Mouse (Mus musculus): Measurements from ENCODE around the gene Eif2ak3. TPM values are rescaled to one million over a fixed set of nuclear protein-coding genes. Genes with fewer than 3 reads are reported as not detected.

Eif2ak3 gene
- total RNA-seq, 2 experiments from 2014 or later = 25.3 to 28.6 TPM

DNA sequence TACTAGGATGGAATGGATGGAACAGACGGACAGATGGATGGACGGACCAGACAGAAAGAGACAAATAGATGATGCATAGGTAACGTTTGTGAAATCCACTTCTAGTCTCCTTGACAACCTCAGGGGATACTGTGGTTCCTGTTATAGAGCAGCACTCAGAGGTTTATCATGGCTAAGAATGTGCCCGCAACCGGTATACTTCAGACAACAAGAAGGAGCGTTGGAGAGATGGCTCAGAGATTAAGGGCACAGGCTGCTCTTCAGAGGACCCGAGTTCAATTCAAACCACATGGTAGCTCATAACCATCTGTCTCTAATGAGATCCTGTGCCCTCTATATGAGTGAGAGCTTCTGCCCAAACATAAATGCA lies 68.1 kb downstream of the Eif2ak3 start:
- DNase-seq (ENCODE audit: extremely low spot score in 1 of 2, low spot score in 2 of 2) = no peak
- H3K4me3 ChIP-seq = no peak overlapping the region
- no peak for TF ChIP-seq CTCF (IDR thresholded peaks at IDR 0.05)
- no peak overlapping the region for H3K27ac ChIP-seq
- intact Hi-C loops (cut with DNase I) = no loop called here

DNA sequence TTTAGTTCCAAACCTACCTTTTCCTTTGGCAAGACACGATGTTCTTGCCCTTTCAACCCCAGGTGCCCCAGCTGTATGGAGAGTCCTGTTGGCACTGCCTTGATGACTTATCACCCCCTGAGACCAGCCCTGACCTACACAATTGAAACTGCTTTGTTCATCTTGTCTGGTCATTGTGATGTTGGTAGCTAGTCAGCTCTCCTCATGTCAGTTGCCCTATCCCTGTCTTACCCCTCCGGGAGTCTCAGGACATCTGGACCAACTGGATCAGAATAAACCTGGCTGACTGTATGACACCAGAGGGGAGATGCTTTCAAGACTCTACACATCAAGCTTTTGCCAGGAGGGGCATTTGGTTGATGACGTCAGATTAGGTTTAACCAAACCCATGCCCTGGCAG lies 74.5 kb downstream of the Eif2ak3 start, which contains the start of gene Tex37:
Gene Tex37 (minus strand): TSS at position 101 of the 400 bp plus-strand sequence.
- intact Hi-C loops (cut with DNase I) = no loop called here
- TF ChIP-seq CTCF (IDR thresholded peaks at IDR 0.05) = no peak
- H3K4me3 ChIP-seq = no peak within 1 kb of the TSS
- H3K27ac ChIP-seq = no peak within 1 kb of the TSS
- DNase-seq (ENCODE audit: extremely low spot score in 1 of 2, low spot score in 2 of 2) = no peak

DNA sequence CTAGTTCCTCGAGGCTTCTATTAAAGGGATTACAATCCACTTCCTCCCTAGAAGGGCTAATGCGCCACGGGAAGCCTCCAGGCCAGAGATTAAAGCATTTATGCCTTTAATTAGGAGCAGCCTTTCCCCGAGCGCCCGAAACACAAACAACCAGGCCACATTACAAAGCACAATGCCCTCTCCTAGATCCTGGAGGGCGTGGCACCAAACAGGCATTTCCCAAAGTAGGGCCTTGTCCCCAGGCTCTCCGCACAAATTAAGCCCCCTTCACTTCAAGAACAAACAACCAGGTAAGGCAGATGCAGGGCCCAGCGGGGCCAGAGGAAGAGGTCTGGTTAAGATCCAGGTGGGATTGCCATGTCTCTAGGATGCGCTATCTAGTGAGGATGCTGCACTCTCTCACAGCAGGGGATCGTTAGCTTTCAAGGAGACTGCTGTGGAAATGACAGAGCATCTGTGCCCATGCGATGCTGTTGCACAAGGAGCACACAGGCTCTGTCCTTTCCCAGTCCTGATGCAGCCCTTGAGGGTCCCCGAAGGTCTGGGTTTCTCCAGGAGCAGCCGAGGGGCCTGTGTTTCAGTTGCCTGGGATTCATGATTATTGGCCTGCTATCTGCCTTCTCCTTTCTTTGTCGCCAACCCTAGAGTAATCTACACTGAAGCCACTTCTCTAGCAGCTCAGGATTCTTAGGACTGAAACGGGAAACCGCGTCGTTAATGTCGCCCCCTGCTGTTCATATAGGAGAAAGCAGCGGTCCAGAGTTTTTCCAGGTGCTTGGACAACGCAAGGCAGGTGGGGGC lies 77.2 kb downstream of the Eif2ak3 start:
- Histone ChIP-seq H3K4me3 (no peak overlapping the region), H3K27ac (no peak overlapping the region)
- intact Hi-C loops (cut with DNase I) = loop anchor here (2.0 kb wide), 1 partner anchor 109 kb away; no protein-coding TSS in a partner anchor
- DNase-seq (ENCODE audit: extremely low spot score in 1 of 2, low spot score in 2 of 2) = peak; percentile 42 to 65
- TF ChIP-seq CTCF (IDR thresholded peaks at IDR 0.05) = peak; percentile 79

DNA sequence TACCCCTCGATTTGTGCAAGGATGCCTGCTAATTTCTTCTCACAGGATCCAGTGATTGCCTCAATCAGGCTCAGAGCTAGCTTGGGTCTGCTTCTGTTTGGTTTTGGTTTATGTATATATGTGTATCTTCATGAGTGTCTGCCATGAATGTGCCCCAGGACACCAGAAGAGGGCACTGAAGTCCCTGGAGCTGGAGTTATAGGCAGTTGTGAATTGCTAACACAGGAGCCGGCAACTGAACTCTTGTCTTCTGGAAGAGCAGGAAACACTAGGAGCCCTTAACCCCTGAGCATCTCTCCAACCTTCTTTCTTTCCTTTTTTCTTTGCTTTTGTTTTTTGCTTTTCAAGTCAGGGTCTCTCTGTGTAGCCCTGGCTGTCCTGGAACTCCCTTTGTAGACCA lies 87.5 kb downstream of the Eif2ak3 start:
- H3K4me3 ChIP-seq = no peak overlapping the region
- no peak for DNase-seq (ENCODE audit: extremely low spot score in 1 of 2, low spot score in 2 of 2)
- intact Hi-C loops (cut with DNase I) = no loop called here
- TF ChIP-seq CTCF (IDR thresholded peaks at IDR 0.05) = no peak
- H3K27ac ChIP-seq = no peak overlapping the region

DNA sequence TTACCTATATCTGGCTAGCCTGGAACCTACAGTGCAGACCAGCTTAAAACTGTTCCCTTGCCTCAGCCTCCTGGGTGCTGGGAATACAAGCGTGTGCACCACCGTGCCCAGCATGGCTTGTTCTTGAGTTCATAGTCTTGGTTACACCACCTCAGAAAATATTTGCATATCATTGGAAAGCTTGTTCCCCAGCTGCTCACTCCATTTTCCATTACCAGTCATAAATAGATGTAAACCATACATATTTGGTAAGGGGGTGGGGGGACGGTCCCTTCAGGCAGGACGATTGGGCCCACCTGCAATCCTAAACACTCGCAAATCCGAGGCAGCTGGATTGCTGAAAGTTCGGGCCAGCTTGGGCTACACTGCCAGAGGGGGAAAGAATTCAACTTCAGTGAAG lies 109.0 kb downstream of the Eif2ak3 start:
- TF ChIP-seq CTCF (IDR thresholded peaks at IDR 0.05) = no peak
- intact Hi-C loops (cut with DNase I) = no loop called here
- no peak overlapping the region for H3K27ac ChIP-seq

DNA sequence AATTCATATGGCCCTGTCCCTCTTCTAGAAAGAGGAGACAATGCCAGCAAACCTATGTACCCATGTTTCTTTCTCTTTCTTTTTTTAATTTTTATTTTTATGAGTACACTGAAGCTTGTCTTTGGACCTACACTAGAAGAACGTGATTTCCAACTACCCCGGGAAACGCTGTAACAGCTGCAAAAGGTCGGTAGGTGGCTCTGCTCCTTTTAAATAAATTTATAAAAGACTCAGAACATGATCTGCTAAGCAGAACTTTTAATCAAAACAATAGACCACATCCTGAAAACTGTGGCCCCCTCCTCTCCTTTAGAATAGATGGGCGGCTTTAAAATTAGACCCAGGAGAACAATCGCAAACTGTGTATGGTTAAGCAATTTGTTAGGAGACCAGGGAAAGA lies 109.7 kb downstream of the Eif2ak3 start:
- DNase-seq (ENCODE audit: extremely low spot score in 1 of 2, low spot score in 2 of 2) = no peak
- intact Hi-C loops (cut with DNase I) = no loop called here
- peak; percentile 50 for TF ChIP-seq CTCF (IDR thresholded peaks at IDR 0.05)
- no peak overlapping the region for H3K27ac ChIP-seq
- H3K4me3 ChIP-seq = no peak overlapping the region

More for the DNA sequence above, 109.0 kb downstream of the Eif2ak3 start:
- no peak overlapping the region for H3K4me3 ChIP-seq
- no peak for DNase-seq (ENCODE audit: extremely low spot score in 1 of 2, low spot score in 2 of 2)

Other genes starting within 250 kb of the Eif2ak3 start
- 10 to 100 TPM; 13.1 to 14.0 TPM for gene Rpia, start 52.3 kb upstream of the Eif2ak3 start, total RNA-seq (2021)
- gene Tex37, start 74.4 kb downstream of the Eif2ak3 start, total RNA-seq (2021) = not detected
- gene Foxi3, start 112.0 kb downstream of the Eif2ak3 start, total RNA-seq (2021) = not detected